Mouse (Mus musculus): ENCODE results near the gene Hacl1. TPM values are rescaled to one million over a fixed set of nuclear protein-coding genes. Genes with fewer than 3 reads are reported as not detected.

Gene Hacl1
- total and polyA plus RNA-seq, 2 experiments from 2014 or later: 12.2 to 25.5 TPM

- Histone ChIP-seq H3K9ac (replicated peaks; ENCODE audit: low read depth, low read length) (no peak overlapping the region), H3K27me3 (ENCODE audit: control insufficient read depth, insufficient read depth, low read length) (no peaks in the 10 kb centered on the region), H3K36me3 (replicated peaks; ENCODE audit: control insufficient read depth, insufficient read depth, low read length) (no peaks in the 10 kb centered on the region), H3K4me1 (ENCODE audit: control insufficient read depth, insufficient read depth) (peaks cover 46% of the 10 kb centered on the region), H3K27ac (ENCODE audit: low read depth) (peak overlapping the region; percentile 53), H3K9me3 (replicated peaks; ENCODE audit: control insufficient read depth, low read length) (no peaks in the 10 kb centered on the region), H3K4me3 (ENCODE audit: low read depth, low read length) (no peak overlapping the region), H3K4me2 (ENCODE audit: low read depth, low read length) (no peak overlapping the region)
- peak; percentile 21; the same call in 1 of the 2 replicates for ATAC-seq (ENCODE audit: insufficient read depth, low read depth)
- no peak for TF ChIP-seq CTCF (IDR thresholded peaks at IDR 0.05; ENCODE audit: low read depth)
- peak; percentile 15; the same call in 1 of the 2 replicates for TF ChIP-seq EP300 (IDR thresholded peaks at IDR 0.05; ENCODE audit: low read depth)
- peak; percentile 69 for DNase-seq (ENCODE audit: low spot score)
- WGBS: 6% methylated on average over 6 of the region's 6 CpGs
Observed at GRCm38 (mm10) chr14:31564452-31565179, 76.5 kb downstream of the Hacl1 start.

- DNase-seq (ENCODE audit: low spot score): peak; percentile 90
- TF ChIP-seq CTCF (IDR thresholded peaks at IDR 0.05; ENCODE audit: low read depth) (no peak), EP300 (IDR thresholded peaks at IDR 0.05; ENCODE audit: low read depth) (peak; percentile 97)
- H3K4me1 ChIP-seq (ENCODE audit: control insufficient read depth, insufficient read depth): peaks cover 46% of the 10 kb centered on the region
Observed at GRCm38 (mm10) chr14:31560886-31561285, 80.2 kb downstream of the Hacl1 start.

GRCm38 (mm10) chr14:31559216-31559615 lies 81.9 kb downstream of the Hacl1 start:
- Histone ChIP-seq H3K9me3 (replicated peaks; ENCODE audit: control insufficient read depth, low read length) (no peaks in the 10 kb centered on the region), H3K27me3 (ENCODE audit: control insufficient read depth, insufficient read depth, low read length) (no peaks in the 10 kb centered on the region), H3K27ac (ENCODE audit: low read depth) (no peak overlapping the region), H3K9ac (replicated peaks; ENCODE audit: low read depth, low read length) (no peak overlapping the region), H3K36me3 (replicated peaks; ENCODE audit: control insufficient read depth, insufficient read depth, low read length) (no peaks in the 10 kb centered on the region), H3K4me3 (ENCODE audit: low read depth, low read length) (no peak overlapping the region), H3K4me1 (ENCODE audit: control insufficient read depth, insufficient read depth) (peaks cover 33% of the 10 kb centered on the region), H3K4me2 (ENCODE audit: low read depth, low read length) (no peak overlapping the region)
- ATAC-seq (ENCODE audit: insufficient read depth, low read depth) (no peak), DNase-seq (ENCODE audit: low spot score) (no peak)
- TF ChIP-seq EP300 (IDR thresholded peaks at IDR 0.05; ENCODE audit: low read depth): no peak
- no peak for TF ChIP-seq CTCF (IDR thresholded peaks at IDR 0.05; ENCODE audit: low read depth)
- 65% methylated on average over 5 of the region's 5 CpGs for whole genome bisulfite sequencing

More at GRCm38 (mm10) chr14:31560886-31561285, 80.2 kb downstream of the Hacl1 start:
- H3K9me3 ChIP-seq (replicated peaks; ENCODE audit: control insufficient read depth, low read length): no peaks in the 10 kb centered on the region
- peak; percentile 94 for ATAC-seq (ENCODE audit: insufficient read depth, low read depth)
- H3K4me3 ChIP-seq (ENCODE audit: low read depth, low read length): no peak overlapping the region
- H3K9ac ChIP-seq (replicated peaks; ENCODE audit: low read depth, low read length): no peak overlapping the region
- no peaks in the 10 kb centered on the region for H3K36me3 ChIP-seq (replicated peaks; ENCODE audit: control insufficient read depth, insufficient read depth, low read length)
- peak overlapping the region; percentile 71 for H3K27ac ChIP-seq (ENCODE audit: low read depth)
- no peak overlapping the region for H3K4me2 ChIP-seq (ENCODE audit: low read depth, low read length)
- H3K27me3 ChIP-seq (ENCODE audit: control insufficient read depth, insufficient read depth, low read length): no peaks in the 10 kb centered on the region
- WGBS: 11% methylated on average over 5 of the region's 5 CpGs

- peak overlapping the region; percentile 38; the same call in 1 of the 2 replicates for H3K27ac ChIP-seq (ENCODE audit: low read depth)
- no peak overlapping the region for H3K4me2 ChIP-seq (ENCODE audit: low read depth, low read length)
- H3K27me3 ChIP-seq (ENCODE audit: control insufficient read depth, insufficient read depth, low read length): no peaks in the 10 kb centered on the region
- ATAC-seq (ENCODE audit: insufficient read depth, low read depth): no peak
- TF ChIP-seq CTCF (IDR thresholded peaks at IDR 0.05; ENCODE audit: low read depth) (no peak), EP300 (IDR thresholded peaks at IDR 0.05; ENCODE audit: low read depth) (no peak)
- H3K9ac ChIP-seq (replicated peaks; ENCODE audit: low read depth, low read length): no peak overlapping the region
- H3K36me3 ChIP-seq (replicated peaks; ENCODE audit: control insufficient read depth, insufficient read depth, low read length): no peaks in the 10 kb centered on the region
- DNase-seq (ENCODE audit: low spot score): no peak
- H3K4me1 ChIP-seq (ENCODE audit: control insufficient read depth, insufficient read depth): peaks cover 33% of the 10 kb centered on the region
- 77% methylated on average over 9 of the region's 9 CpGs for WGBS
- H3K9me3 ChIP-seq (replicated peaks; ENCODE audit: control insufficient read depth, low read length): no peaks in the 10 kb centered on the region
- H3K4me3 ChIP-seq (ENCODE audit: low read depth, low read length): no peak overlapping the region
Observed at GRCm38 (mm10) chr14:31557784-31558183, 83.3 kb downstream of the Hacl1 start.

- no peak for DNase-seq (ENCODE audit: low spot score)
- H3K9ac ChIP-seq (replicated peaks; ENCODE audit: low read depth, low read length): no peak overlapping the region
- 71% methylated on average over 8 of the region's 8 CpGs for WGBS
- H3K27ac ChIP-seq (ENCODE audit: low read depth): peak overlapping the region; percentile 69; the same call in 1 of the 2 replicates
- no peak overlapping the region for H3K4me2 ChIP-seq (ENCODE audit: low read depth, low read length)
- TF ChIP-seq CTCF (IDR thresholded peaks at IDR 0.05; ENCODE audit: low read depth): no peak
- no peak for TF ChIP-seq EP300 (IDR thresholded peaks at IDR 0.05; ENCODE audit: low read depth)
- no peaks in the 10 kb centered on the region for H3K36me3 ChIP-seq (replicated peaks; ENCODE audit: control insufficient read depth, insufficient read depth, low read length)
- H3K4me3 ChIP-seq (ENCODE audit: low read depth, low read length): no peak overlapping the region
- no peaks in the 10 kb centered on the region for H3K9me3 ChIP-seq (replicated peaks; ENCODE audit: control insufficient read depth, low read length)
- no peaks in the 10 kb centered on the region for H3K27me3 ChIP-seq (ENCODE audit: control insufficient read depth, insufficient read depth, low read length)
- peaks cover 33% of the 10 kb centered on the region for H3K4me1 ChIP-seq (ENCODE audit: control insufficient read depth, insufficient read depth)
- no peak for ATAC-seq (ENCODE audit: insufficient read depth, low read depth)
Observed at GRCm38 (mm10) chr14:31557273-31557672, 83.8 kb downstream of the Hacl1 start.
